Mouse (Mus musculus) intestine, postnatal 0 days (tissue): ENCODE measurements around the gene Ripk4. TPM values are rescaled to one million over a fixed set of nuclear protein-coding genes. Genes with fewer than 3 reads are reported as not detected.

Experiments used
- ATAC-seq: fragments of 200-750 bp; cut with Nextera tagmentation; 2 replicates; pipeline ENCODE4 v1.8.0; 2017; ENCODE audit warnings: mild to moderate bottlenecking, moderate TSS enrichment, moderate library complexity
- H3K27ac ChIP-seq: fragments of 300-500 bp; sonication (generic); 2 replicates; pipeline ENCODE4 v1.5.1; 2014; ENCODE audit warnings: mild to moderate bottlenecking, low read depth, low read length, moderate library complexity
- H3K27me3 ChIP-seq: fragments of 300-500 bp; sonication (generic); replicated peaks from 2 replicates; pipeline ENCODE4 v1.6.1; 2014; ENCODE audit warnings: low read length, mixed read lengths; ENCODE audit not compliant: control insufficient read depth, insufficient read depth
- H3K36me3 ChIP-seq: fragments of 300-500 bp; sonication (generic); 2 replicates; pipeline ENCODE4 v1.6.1; 2014; ENCODE audit warnings: mild to moderate bottlenecking, moderate library complexity; ENCODE audit not compliant: control insufficient read depth, insufficient read depth
- H3K4me1 ChIP-seq: fragments of 300-500 bp; sonication (generic); replicated peaks from 2 replicates; pipeline ENCODE4 v1.6.1; 2014; ENCODE audit warnings: antibody characterized with exemption, low read length, mixed read lengths; ENCODE audit not compliant: control insufficient read depth, insufficient read depth
- H3K4me2 ChIP-seq: fragments of 300-500 bp; sonication (generic); replicated peaks from 2 replicates; pipeline ENCODE4 v1.6.1; 2014; ENCODE audit warnings: low read depth, mild to moderate bottlenecking, moderate library complexity
- H3K4me3 ChIP-seq: fragments of 300-500 bp; sonication (generic); 2 replicates; pipeline ENCODE4 v1.5.1; 2014; ENCODE audit warnings: low read depth, low read length
- H3K9ac ChIP-seq: fragments of 300-500 bp; sonication (generic); 2 replicates; pipeline ENCODE4 v1.6.1; 2014; ENCODE audit warnings: mild to moderate bottlenecking, low read depth, low read length
- H3K9me3 ChIP-seq: fragments of 300-500 bp; sonication (generic); 2 replicates; pipeline ENCODE4 v1.6.1; 2016; ENCODE audit warnings: mixed run types; ENCODE audit not compliant: control insufficient read depth
- CTCF ChIP-seq: sonication (generic); IDR thresholded peaks from 2 replicates; pipeline ENCODE4 v1.5.1; 2016; ENCODE audit warnings: low read depth, mild to moderate bottlenecking, control low read depth, antibody characterized with exemption, moderate library complexity
- WGBS: fragments of 180-500 bp; shearing (Covaris S2); extraction: QIAGEN DNeasy Blood & Tissue Kit; methylation state at CpG from one replicate; pipeline ENCODE4 v1.1.7; 2014; 5-methylcytosine and 5-hydroxymethylcytosine counted together
- polyA plus RNA-seq: library from polyadenylated mRNA; unstranded; fragments of >200 nt; fragmentation: Nextera tagmentation; extraction: Ambion mirVana; gene quantifications from 2 replicates; pipeline ENCODE4 v1.2.1, GENCODE M21; 2015

Gene Ripk4
- polyA plus RNA-seq, 1 experiment from 2014 or later: 11.9 TPM

DNA sequence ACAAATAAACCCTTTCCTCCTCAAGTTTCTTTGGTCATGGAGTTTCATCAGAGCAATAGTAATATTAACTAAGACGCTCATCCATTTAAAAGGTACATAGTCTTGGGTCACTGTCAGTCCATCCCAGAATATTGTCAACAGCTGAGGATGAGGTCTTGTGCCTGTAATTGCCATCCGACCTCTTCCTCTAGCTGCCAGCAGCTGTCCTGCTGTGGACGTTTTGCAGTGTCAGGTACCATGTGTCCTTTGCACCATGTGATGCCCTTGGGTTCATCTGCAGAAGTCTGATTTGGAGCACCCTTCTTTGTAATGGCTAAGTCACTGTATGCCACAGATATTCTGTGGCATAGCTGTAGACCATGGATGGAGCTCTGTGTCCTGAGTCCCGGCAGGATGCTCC lies 67.9 kb downstream of the Ripk4 start:
- no peak overlapping the region for H3K27ac ChIP-seq
- no peak overlapping the region for H3K9ac ChIP-seq
- ATAC-seq: no peak
- H3K36me3 ChIP-seq: no peaks in the 10 kb centered on the region
- 79% methylated on average over 4 of the region's 4 CpGs for WGBS
- H3K4me1 ChIP-seq: peaks cover 6% of the 10 kb centered on the region
- no peak overlapping the region for H3K4me3 ChIP-seq
- H3K27me3 ChIP-seq: no peaks in the 10 kb centered on the region
- no peak for TF ChIP-seq CTCF
- no peaks in the 10 kb centered on the region for H3K9me3 ChIP-seq
- no peak overlapping the region for H3K4me2 ChIP-seq

Other genes starting within 250 kb of the Ripk4 start
- gene Fam3b, start 249.0 kb downstream of the Ripk4 start, polyA plus RNA-seq: 4.4 and 5.8 TPM in 2 replicates
- 18.3 and 22.1 TPM in 2 replicates for gene Tmprss2, start 152.6 kb downstream of the Ripk4 start, polyA plus RNA-seq
- gene Prdm15, start 88.1 kb upstream of the Ripk4 start, polyA plus RNA-seq: 1.3 and 2.4 TPM in 2 replicates
- gene C2cd2, start 198.8 kb upstream of the Ripk4 start, polyA plus RNA-seq: 12.6 and 12.7 TPM in 2 replicates
- gene Zbtb21, start 198.8 kb upstream of the Ripk4 start, polyA plus RNA-seq: 4.1 and 4.2 TPM in 2 replicates
- 22.8 and 30.5 TPM in 2 replicates for gene B230307C23Rik, start 233.5 kb upstream of the Ripk4 start, polyA plus RNA-seq